Mouse (Mus musculus) MEL (cell line): Measurements from ENCODE around the gene Cyp2f2. TPM values are rescaled to one million over a fixed set of nuclear protein-coding genes. Genes with fewer than 3 reads are reported as not detected.

Experiments used
- DNase-seq: peaks from one replicate; pipeline ENCODE4 v3.0.0; 2011; ENCODE audit warnings: low read depth, low spot score
- H3K27ac ChIP-seq: 2 replicates; pipeline ENCODE4 v1.5.1; 2012; ENCODE audit warnings: low read depth, mild to moderate bottlenecking, control low read depth, low read length, moderate library complexity; ENCODE audit not compliant: control insufficient read depth
- H3K27me3 ChIP-seq, 2 experiments: fragments of 150-350 bp in 1 of 2; sonication (generic) in 1 of 2; 2 replicates each; pipeline ENCODE4 v1.6.1; 2012; ENCODE audit warnings: low read length in 2 of 2, mild to moderate bottlenecking in 2 of 2, improper control_type of control experiment in 1 of 2, moderate library complexity in 1 of 2; ENCODE audit not compliant: insufficient read depth in 2 of 2, control insufficient read depth in 1 of 2
- H3K36me3 ChIP-seq, 2 experiments: 2 replicates each; pipeline ENCODE4 v1.6.1; 2012 to 2014; ENCODE audit warnings: low read length in 2 of 2, improper control_type of control experiment in 1 of 2, inconsistent platforms in 1 of 2, mild to moderate bottlenecking in 1 of 2; ENCODE audit not compliant: insufficient read depth in 2 of 2, control insufficient read depth in 1 of 2
- H3K4me1 ChIP-seq, 2 experiments: fragments of 150-350 bp in 1 of 2; sonication (generic) in 1 of 2; 2 replicates each; pipeline ENCODE4 v1.6.1; 2012; ENCODE audit warnings: low read length in 2 of 2, improper control_type of control experiment in 1 of 2, mild to moderate bottlenecking in 1 of 2; ENCODE audit not compliant: insufficient read depth in 2 of 2, control insufficient read depth in 1 of 2
- H3K4me3 ChIP-seq, 2 experiments: fragments of 150-350 bp in 1 of 2; sonication (generic) in 1 of 2; 2 replicates each; pipeline ENCODE4 v1.5.1; 2012; ENCODE audit warnings: low read depth in 2 of 2, low read length in 2 of 2, mild to moderate bottlenecking in 2 of 2, moderate library complexity in 2 of 2, control low read depth in 1 of 2, improper control_type of control experiment in 1 of 2; ENCODE audit not compliant: control insufficient read depth in 1 of 2, insufficient read depth in 1 of 2
- H3K79me2 ChIP-seq: 2 replicates; pipeline ENCODE4 v1.6.1; 2012; ENCODE audit warnings: mild to moderate bottlenecking, low read length, moderate library complexity; ENCODE audit not compliant: control insufficient read depth, poor library complexity, insufficient read depth
- H3K9ac ChIP-seq: 2 replicates; pipeline ENCODE4 v1.6.1; 2012; ENCODE audit warnings: low read depth, mild to moderate bottlenecking, control low read depth, low read length, moderate library complexity; ENCODE audit not compliant: control insufficient read depth, poor library complexity, severe bottlenecking
- H3K9me3 ChIP-seq: fragments of 150-350 bp; sonication (generic); replicated peaks from 2 replicates; pipeline ENCODE4 v1.6.1; 2012; ENCODE audit warnings: mild to moderate bottlenecking, low read length, improper control_type of control experiment, moderate library complexity; ENCODE audit not compliant: insufficient read depth
- CTCF ChIP-seq, 3 experiments: IDR thresholded peaks in 2 of 3; conservative IDR thresholded peaks in 1 of 3; 2 replicates each; pipeline ENCODE4 v1.5.1; 2011 to 2012; ENCODE audit warnings: low read length in 3 of 3, low read depth in 2 of 3, mild to moderate bottlenecking in 2 of 3, improper control_type of control experiment in 1 of 3, inconsistent platforms in 1 of 3, mixed read lengths in 1 of 3, moderate library complexity in 1 of 3; ENCODE audit not compliant: control insufficient read depth in 1 of 3, insufficient read depth in 1 of 3, poor library complexity in 1 of 3, severe bottlenecking in 1 of 3
- EP300 ChIP-seq, 2 experiments: IDR thresholded peaks; 2 replicates each; pipeline ENCODE4 v1.6.1; 2011; ENCODE audit warnings: improper control_type of control experiment in 2 of 2, low read length in 2 of 2, low read depth in 1 of 2, mild to moderate bottlenecking in 1 of 2
- JUND ChIP-seq: IDR thresholded peaks from 2 replicates; pipeline ENCODE4 v1.6.1; 2011; ENCODE audit warnings: low read depth, mild to moderate bottlenecking, improper control_type of control experiment, low read length
- MAFK ChIP-seq: IDR thresholded peaks from 2 replicates; pipeline ENCODE4 v1.6.1; 2011; ENCODE audit warnings: low read depth, mild to moderate bottlenecking, low read length, improper control_type of control experiment, borderline replicate concordance
- MAX ChIP-seq: IDR thresholded peaks from 2 replicates; pipeline ENCODE4 v1.6.1; 2011; ENCODE audit warnings: low read length, improper control_type of control experiment
- MXI1 ChIP-seq: IDR thresholded peaks from 2 replicates; pipeline ENCODE4 v1.6.1; 2011; ENCODE audit warnings: mild to moderate bottlenecking, low read depth, low read length, improper control_type of control experiment
- POLR2A ChIP-seq, 2 experiments: IDR thresholded peaks; 2 replicates each; pipeline ENCODE4 v1.6.1; 2011 to 2012; ENCODE audit warnings: low read length in 2 of 2, mild to moderate bottlenecking in 2 of 2, control low read depth in 1 of 2, improper control_type of control experiment in 1 of 2, low read depth in 1 of 2, moderate library complexity in 1 of 2; ENCODE audit not compliant: control insufficient read depth in 1 of 2, insufficient read depth in 1 of 2, poor library complexity in 1 of 2
- RAD21 ChIP-seq: IDR thresholded peaks from 2 replicates; pipeline ENCODE4 v1.6.1; 2011; ENCODE audit warnings: mild to moderate bottlenecking, low read depth, low read length, improper control_type of control experiment
- SMC3 ChIP-seq: IDR thresholded peaks from 2 replicates; pipeline ENCODE4 v1.6.1; 2011; ENCODE audit warnings: low read depth, low read length, improper control_type of control experiment
- TBP ChIP-seq: IDR thresholded peaks from 2 replicates; pipeline ENCODE4 v1.8.0; 2011; ENCODE audit warnings: low read depth, low read length, improper control_type of control experiment
- UBTF ChIP-seq: IDR thresholded peaks from 2 replicates; pipeline ENCODE4 v1.6.1; 2012; ENCODE audit warnings: low read depth, mild to moderate bottlenecking, inconsistent platforms, low read length, improper control_type of control experiment, moderate library complexity, borderline replicate concordance; ENCODE audit not compliant: insufficient read depth
- USF1 ChIP-seq: IDR thresholded peaks from 2 replicates; pipeline ENCODE4 v1.6.1; 2014; ENCODE audit warnings: low read depth, mild to moderate bottlenecking, inconsistent platforms, low read length, improper control_type of control experiment, moderate library complexity
- USF2 ChIP-seq, 2 experiments: IDR thresholded peaks; 2 replicates each; pipeline ENCODE4 v1.6.1; 2011 to 2012; ENCODE audit warnings: improper control_type of control experiment in 2 of 2, low read length in 2 of 2, borderline replicate concordance in 1 of 2, inconsistent platforms in 1 of 2, low read depth in 1 of 2, mild to moderate bottlenecking in 1 of 2; ENCODE audit not compliant: insufficient read depth in 1 of 2
- ZC3H11A ChIP-seq: IDR thresholded peaks from 2 replicates; pipeline ENCODE4 v1.6.1; 2012; ENCODE audit warnings: low read depth, mild to moderate bottlenecking, inconsistent platforms, low read length, improper control_type of control experiment
- ZKSCAN1 ChIP-seq: IDR thresholded peaks from 2 replicates; pipeline ENCODE4 v1.6.1; 2012; ENCODE audit warnings: low read depth, mild to moderate bottlenecking, inconsistent platforms, low read length, improper control_type of control experiment, moderate library complexity
- ZMIZ1 ChIP-seq: IDR thresholded peaks from 2 replicates; pipeline ENCODE4 v1.6.1; 2012; ENCODE audit warnings: low read depth, mild to moderate bottlenecking, inconsistent platforms, low read length, improper control_type of control experiment, moderate library complexity
- ZNF384 ChIP-seq: IDR thresholded peaks from 2 replicates; pipeline ENCODE4 v1.6.1; 2012; ENCODE audit warnings: low read depth, mild to moderate bottlenecking, inconsistent platforms, low read length, improper control_type of control experiment
- polyA plus RNA-seq, 2 experiments: library from polyadenylated mRNA; stranded (reverse) in 1 of 2; unstranded in 1 of 2; fragments of >175 nt in 1 of 2; fragments of >200 nt in 1 of 2; gene quantifications; 2 replicates each; pipeline versions ENCODE4 v1.2.1 to v1.2.4; 2012; ENCODE audit warnings: low replicate concordance in 2 of 2, low read depth in 1 of 2; ENCODE audit not compliant: insufficient read length in 2 of 2, insufficient read depth in 1 of 2, missing spikeins in 1 of 2
- total RNA-seq: library from RNA; depleted of rRNA; stranded (reverse); fragments of 300-350 nt; gene quantifications from 2 replicates; pipeline ENCODE4 v1.2.3, GENCODE M21; 2012; rRNA removed

Gene Cyp2f2
- not detected in 2 replicates for total RNA-seq
- not detected for polyA plus RNA-seq

DNA sequence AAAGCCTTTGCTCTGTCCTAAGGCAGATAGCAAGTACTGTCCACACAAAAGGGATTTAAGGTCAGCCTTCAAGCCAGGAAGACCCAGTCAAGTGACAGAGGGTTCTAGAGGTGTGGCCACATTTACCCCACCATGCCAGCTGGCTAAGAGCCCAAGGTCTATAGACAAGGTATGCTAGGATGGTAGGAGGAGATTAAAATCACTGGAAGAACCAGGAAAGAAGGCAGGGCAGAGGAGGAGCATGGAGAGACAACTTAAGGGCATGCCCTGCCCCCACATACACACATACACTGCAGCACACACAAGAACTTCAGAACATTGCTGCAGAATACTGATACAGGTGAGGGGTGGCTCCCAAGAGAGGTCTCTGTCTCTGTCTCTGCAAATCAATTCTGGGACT, at the start of gene Cyp2f2:
TSS of gene Cyp2f2 (plus strand) at position 234 of the 400 bp plus-strand sequence.
- no peak within 1 kb of the TSS for H3K9ac ChIP-seq
- H3K4me1 ChIP-seq = no peaks in the 10 kb centered on the region
- H3K9me3 ChIP-seq = no peaks in the 10 kb centered on the region
- DNase-seq = no peak
- peaks cover 0 to 3% of the 10 kb centered on the region in 2 experiments; a peak in 2 of 4 replicates for H3K27me3 ChIP-seq
- H3K4me3 ChIP-seq = no peak within 1 kb of the TSS
- no peak within 1 kb of the TSS for H3K27ac ChIP-seq
- no peaks in the 10 kb centered on the region for H3K36me3 ChIP-seq
- H3K79me2 ChIP-seq = no peaks in the 10 kb centered on the region
- TF ChIP-seq MAFK (no peak), USF2 (IDR thresholded peaks at IDR 0.05; ENCODE audit: borderline replicate concordance in 1 of 2, insufficient read depth in 1 of 2, low read depth in 1 of 2, low read length in 2 of 2) (no peak), EP300 (IDR thresholded peaks at IDR 0.05; ENCODE audit: low read depth in 1 of 2, low read length in 2 of 2) (no peak), ZNF384 (no peak), USF1 (no peak)

GRCm38 (mm10) chr7:27078641-27079040, 41.1 kb upstream of the Cyp2f2 start:
- H3K4me3 ChIP-seq = no peak overlapping the region
- TF ChIP-seq MAX = no peak
- TF ChIP-seq ZNF384 = no peak
- no peak for TF ChIP-seq UBTF
- no peak for TF ChIP-seq ZC3H11A
- no peak for TF ChIP-seq TBP
- no peak for TF ChIP-seq USF2 (IDR thresholded peaks at IDR 0.05; ENCODE audit: borderline replicate concordance in 1 of 2, insufficient read depth in 1 of 2, low read depth in 1 of 2, low read length in 2 of 2)
- no peak for TF ChIP-seq ZMIZ1
- TF ChIP-seq ZKSCAN1 = no peak
- TF ChIP-seq MXI1 = no peak
- no peak for TF ChIP-seq SMC3
- no peak for TF ChIP-seq POLR2A (IDR thresholded peaks at IDR 0.05; ENCODE audit: control insufficient read depth in 1 of 2, insufficient read depth in 1 of 2, low read depth in 1 of 2, low read length in 2 of 2, poor library complexity in 1 of 2)
- no peak for TF ChIP-seq CTCF (IDR thresholded peaks at IDR 0.05 in 2 of 3, conservative IDR thresholded peaks at IDR 0.05 in 1 of 3; ENCODE audit: control insufficient read depth in 1 of 3, insufficient read depth in 1 of 3, low read depth in 2 of 3, low read length in 3 of 3, poor library complexity in 1 of 3, severe bottlenecking in 1 of 3)
- TF ChIP-seq RAD21 = no peak
- TF ChIP-seq JUND = no peak
- no peaks in the 10 kb centered on the region for H3K27me3 ChIP-seq
- no peak overlapping the region for H3K9ac ChIP-seq
- H3K36me3 ChIP-seq = no peaks in the 10 kb centered on the region
- no peaks in the 10 kb centered on the region for H3K9me3 ChIP-seq
- DNase-seq = no peak
- no peak overlapping the region for H3K27ac ChIP-seq
- no peaks in the 10 kb centered on the region for H3K4me1 ChIP-seq
- no peaks in the 10 kb centered on the region for H3K79me2 ChIP-seq
